Mouse (Mus musculus) intestine, postnatal 0 days (tissue): ENCODE results near the gene Ppm1l. TPM values are rescaled to one million over a fixed set of nuclear protein-coding genes. Genes with fewer than 3 reads are reported as not detected.

Experiments used
- ATAC-seq: fragments of 200-750 bp; cut with Nextera tagmentation; 2 replicates; pipeline ENCODE4 v1.8.0; 2017; ENCODE audit warnings: mild to moderate bottlenecking, moderate TSS enrichment, moderate library complexity
- H3K27ac ChIP-seq: fragments of 300-500 bp; sonication (generic); 2 replicates; pipeline ENCODE4 v1.5.1; 2014; ENCODE audit warnings: mild to moderate bottlenecking, low read depth, low read length, moderate library complexity
- H3K27me3 ChIP-seq: fragments of 300-500 bp; sonication (generic); replicated peaks from 2 replicates; pipeline ENCODE4 v1.6.1; 2014; ENCODE audit warnings: low read length, mixed read lengths; ENCODE audit not compliant: control insufficient read depth, insufficient read depth
- H3K36me3 ChIP-seq: fragments of 300-500 bp; sonication (generic); 2 replicates; pipeline ENCODE4 v1.6.1; 2014; ENCODE audit warnings: mild to moderate bottlenecking, moderate library complexity; ENCODE audit not compliant: control insufficient read depth, insufficient read depth
- H3K4me1 ChIP-seq: fragments of 300-500 bp; sonication (generic); replicated peaks from 2 replicates; pipeline ENCODE4 v1.6.1; 2014; ENCODE audit warnings: antibody characterized with exemption, low read length, mixed read lengths; ENCODE audit not compliant: control insufficient read depth, insufficient read depth
- H3K4me2 ChIP-seq: fragments of 300-500 bp; sonication (generic); replicated peaks from 2 replicates; pipeline ENCODE4 v1.6.1; 2014; ENCODE audit warnings: low read depth, mild to moderate bottlenecking, moderate library complexity
- H3K4me3 ChIP-seq: fragments of 300-500 bp; sonication (generic); 2 replicates; pipeline ENCODE4 v1.5.1; 2014; ENCODE audit warnings: low read depth, low read length
- H3K9ac ChIP-seq: fragments of 300-500 bp; sonication (generic); 2 replicates; pipeline ENCODE4 v1.6.1; 2014; ENCODE audit warnings: mild to moderate bottlenecking, low read depth, low read length
- H3K9me3 ChIP-seq: fragments of 300-500 bp; sonication (generic); 2 replicates; pipeline ENCODE4 v1.6.1; 2016; ENCODE audit warnings: mixed run types; ENCODE audit not compliant: control insufficient read depth
- CTCF ChIP-seq: sonication (generic); IDR thresholded peaks from 2 replicates; pipeline ENCODE4 v1.5.1; 2016; ENCODE audit warnings: low read depth, mild to moderate bottlenecking, control low read depth, antibody characterized with exemption, moderate library complexity
- WGBS: fragments of 180-500 bp; shearing (Covaris S2); extraction: QIAGEN DNeasy Blood & Tissue Kit; methylation state at CpG from one replicate; pipeline ENCODE4 v1.1.7; 2014; 5-methylcytosine and 5-hydroxymethylcytosine counted together
- polyA plus RNA-seq: library from polyadenylated mRNA; unstranded; fragments of >200 nt; fragmentation: Nextera tagmentation; extraction: Ambion mirVana; gene quantifications from 2 replicates; pipeline ENCODE4 v1.2.1, GENCODE M21; 2015

Gene Ppm1l
- polyA plus RNA-seq, 1 experiment from 2014 or later, result 3.0 TPM

DNA sequence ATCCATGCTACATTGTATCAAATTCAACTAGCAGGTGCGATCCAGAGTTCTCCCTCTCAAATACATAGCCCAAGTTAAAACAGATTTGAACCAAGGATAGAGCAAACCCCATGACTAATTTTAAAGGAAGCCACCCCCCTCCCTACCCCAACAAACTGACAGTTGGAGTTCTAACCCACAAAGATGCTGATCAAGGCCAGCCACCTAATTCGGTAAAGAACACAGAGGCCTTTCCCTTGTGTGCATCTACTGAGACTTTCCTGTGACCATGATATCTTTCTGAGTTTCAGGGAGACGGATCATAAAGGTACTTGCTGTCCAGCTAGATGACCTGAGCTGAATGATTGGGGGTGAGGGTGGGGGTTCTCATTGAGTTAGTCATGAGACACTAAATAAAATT lies 168.7 kb downstream of the Ppm1l start:
- Histone ChIP-seq H3K4me2 (no peak overlapping the region), H3K9me3 (no peaks in the 10 kb centered on the region), H3K9ac (no peak overlapping the region), H3K4me3 (no peak overlapping the region), H3K4me1 (no peaks in the 10 kb centered on the region), H3K27me3 (no peaks in the 10 kb centered on the region), H3K27ac (no peak overlapping the region), H3K36me3 (no peaks in the 10 kb centered on the region)
- ATAC-seq, result no peak
- TF ChIP-seq CTCF, result no peak
- 87% methylated on average over 3 of the region's 3 CpGs for WGBS

DNA sequence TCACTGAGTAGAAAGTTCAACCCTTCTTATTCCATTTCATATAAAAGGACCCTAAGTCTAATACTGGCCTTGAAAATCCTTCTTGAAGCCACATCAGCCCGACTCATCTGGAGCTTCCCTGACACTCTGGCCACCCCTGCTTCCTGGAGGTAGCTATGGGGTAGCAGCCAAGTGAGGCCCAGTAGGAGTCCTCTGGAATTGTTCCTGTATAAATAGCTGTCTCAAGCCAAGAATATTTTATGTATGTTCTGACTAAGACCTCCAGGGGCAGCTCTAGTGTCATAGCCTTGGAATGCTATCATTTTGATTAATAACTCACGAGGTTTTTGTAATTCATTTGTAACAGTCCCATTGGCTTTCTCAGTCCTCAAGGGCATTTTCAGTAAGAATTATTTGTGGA lies 169.1 kb downstream of the Ppm1l start:
- Histone ChIP-seq H3K36me3 (no peaks in the 10 kb centered on the region), H3K4me2 (no peak overlapping the region), H3K27ac (no peak overlapping the region), H3K27me3 (no peaks in the 10 kb centered on the region), H3K4me1 (no peaks in the 10 kb centered on the region), H3K4me3 (no peak overlapping the region), H3K9ac (no peak overlapping the region), H3K9me3 (no peaks in the 10 kb centered on the region)
- 59% methylated on average over 2 of the region's 2 CpGs for WGBS
- no peak for ATAC-seq
- 0 out of 2 replicates have a peak, but pooled peaks have one; percentile 20 for TF ChIP-seq CTCF

DNA sequence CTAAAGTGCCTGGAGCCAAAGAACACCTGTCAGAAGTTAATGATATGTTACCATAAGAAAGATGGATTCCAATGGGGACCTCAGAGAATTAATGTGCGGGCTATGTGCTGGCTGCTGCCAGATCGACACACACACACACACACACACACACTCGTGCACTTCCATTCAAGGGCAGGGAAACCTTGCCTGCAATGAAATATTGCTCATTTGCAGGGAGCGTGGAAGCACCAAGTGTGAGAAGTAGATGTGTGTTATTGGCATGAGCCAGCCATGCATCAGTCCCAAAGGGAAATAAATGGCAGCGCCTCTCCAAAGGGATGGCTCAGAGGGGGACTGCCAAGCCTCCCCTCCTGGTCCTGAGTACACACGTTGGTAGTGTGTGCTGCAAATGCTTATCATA lies 170.8 kb downstream of the Ppm1l start:
- Histone ChIP-seq H3K4me1 (no peaks in the 10 kb centered on the region), H3K4me2 (no peak overlapping the region), H3K4me3 (no peak overlapping the region), H3K36me3 (no peaks in the 10 kb centered on the region), H3K9me3 (no peaks in the 10 kb centered on the region), H3K27me3 (no peaks in the 10 kb centered on the region), H3K9ac (no peak overlapping the region), H3K27ac (no peak overlapping the region)
- ATAC-seq, result no peak
- TF ChIP-seq CTCF, result no peak
- WGBS, result 82% methylated on average over 6 of the region's 6 CpGs

DNA sequence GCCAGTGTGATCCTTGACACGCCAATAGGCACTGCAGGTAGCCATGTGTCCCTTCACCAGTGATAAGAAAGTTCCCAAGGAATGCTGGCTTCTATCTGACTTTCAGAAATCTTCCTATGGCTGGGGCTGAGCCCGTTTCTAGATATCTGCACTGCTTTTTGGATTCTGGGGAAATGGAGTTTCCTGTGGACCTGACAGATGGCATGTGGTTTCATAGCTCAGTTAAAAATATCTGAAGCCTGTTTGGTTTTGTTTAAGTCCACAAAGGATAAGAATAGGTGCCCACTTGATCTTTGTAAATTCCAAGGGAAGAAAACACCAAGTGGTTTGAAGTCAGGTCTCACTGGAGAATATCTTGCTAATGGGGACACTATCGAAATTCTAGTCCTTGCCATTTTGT lies 173.0 kb downstream of the Ppm1l start:
- WGBS, result 70% methylated on average over 3 of the region's 3 CpGs
- H3K27me3 ChIP-seq, result no peaks in the 10 kb centered on the region
- no peak for TF ChIP-seq CTCF

DNA sequence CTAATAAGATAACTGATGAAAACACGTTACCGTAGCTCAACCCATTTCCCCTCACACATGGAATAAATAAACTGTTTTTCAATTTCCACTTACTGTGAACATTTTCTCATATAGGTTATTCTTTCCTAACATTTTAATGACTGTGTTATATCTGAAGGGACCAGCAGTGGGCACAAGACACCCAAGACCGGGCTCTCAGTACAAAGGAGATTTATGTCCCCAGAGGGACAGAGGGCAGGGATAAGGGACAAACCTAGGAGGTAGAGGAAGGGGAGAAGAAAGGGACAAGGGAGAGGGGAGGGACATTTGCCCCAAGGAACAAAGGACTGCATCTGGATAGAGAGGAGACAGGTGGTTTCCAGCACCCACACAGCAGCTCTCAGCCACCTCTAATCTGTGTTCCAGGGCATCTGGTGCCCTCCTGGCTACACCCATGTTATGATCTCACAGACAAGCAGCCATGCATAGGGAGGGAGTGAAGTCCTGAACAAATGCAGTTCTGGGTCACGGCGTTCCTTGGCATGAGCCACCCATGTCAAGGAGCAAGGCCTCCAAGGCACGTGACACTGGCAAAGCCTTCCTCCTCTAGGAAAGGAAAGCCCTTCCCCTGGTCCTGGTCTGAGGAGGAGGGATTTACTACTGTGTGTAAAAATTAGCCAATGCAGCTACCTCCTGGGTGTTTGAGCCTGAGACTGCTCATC lies 174.5 kb downstream of the Ppm1l start:
- 76% methylated on average over 6 of the region's 6 CpGs for WGBS
- no peak for ATAC-seq
- Histone ChIP-seq H3K9me3 (no peaks in the 10 kb centered on the region), H3K27ac (no peak overlapping the region), H3K27me3 (no peaks in the 10 kb centered on the region), H3K9ac (no peak overlapping the region), H3K4me1 (no peaks in the 10 kb centered on the region), H3K36me3 (no peaks in the 10 kb centered on the region), H3K4me3 (no peak overlapping the region), H3K4me2 (no peak overlapping the region)
- peak; percentile 28; the same call in 1 of the 2 replicates for TF ChIP-seq CTCF

More for the DNA sequence above, 173.0 kb downstream of the Ppm1l start:
- Histone ChIP-seq H3K27ac (no peak overlapping the region), H3K4me1 (no peaks in the 10 kb centered on the region), H3K4me3 (no peak overlapping the region), H3K4me2 (no peak overlapping the region), H3K36me3 (no peaks in the 10 kb centered on the region), H3K9ac (no peak overlapping the region), H3K9me3 (no peaks in the 10 kb centered on the region)
- no peak for ATAC-seq

DNA sequence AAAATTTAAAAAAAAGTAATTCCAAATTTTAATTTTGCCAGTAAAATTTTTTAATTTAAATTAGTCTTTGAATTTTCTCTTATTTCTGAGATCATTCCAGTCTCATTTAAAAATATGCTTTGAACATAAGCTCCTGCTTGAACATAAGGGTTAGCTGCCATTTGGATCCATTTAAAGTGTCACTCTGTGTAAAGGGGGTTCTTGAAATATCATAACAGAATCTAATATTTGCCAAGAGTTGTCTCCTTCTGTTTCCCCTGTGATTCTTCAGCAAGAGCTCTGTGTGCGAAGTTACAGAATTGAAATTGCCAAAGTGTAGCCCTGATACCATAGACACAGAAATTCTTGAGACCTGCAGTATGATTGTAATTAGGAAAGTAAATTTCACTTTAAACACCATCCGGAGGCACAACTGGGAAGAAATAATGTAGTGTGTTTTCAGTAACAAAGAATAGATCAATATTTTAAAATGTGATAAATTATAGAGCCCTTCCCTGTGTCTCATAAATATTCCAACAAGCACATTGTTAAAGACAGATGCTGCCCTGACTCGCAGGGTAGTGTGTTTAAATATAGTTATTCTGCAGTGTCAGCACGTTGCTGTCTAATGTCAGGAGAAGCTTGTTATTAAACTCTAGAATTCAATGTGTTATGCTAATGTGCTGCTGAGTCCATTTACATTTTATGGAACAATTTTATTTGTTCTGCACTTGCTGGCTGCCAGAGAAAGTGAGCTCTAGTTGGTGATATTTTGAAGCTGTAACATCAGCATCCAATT lies 177.8 kb downstream of the Ppm1l start:
- WGBS, result 68% methylated on average over 4 of the region's 4 CpGs
- H3K4me1 ChIP-seq, result no peaks in the 10 kb centered on the region
- H3K9ac ChIP-seq, result no peak overlapping the region
- H3K9me3 ChIP-seq, result no peaks in the 10 kb centered on the region
- H3K4me2 ChIP-seq, result no peak overlapping the region
- no peak for ATAC-seq
- no peak for TF ChIP-seq CTCF
- no peak overlapping the region for H3K4me3 ChIP-seq
- H3K36me3 ChIP-seq, result no peaks in the 10 kb centered on the region
- no peaks in the 10 kb centered on the region for H3K27me3 ChIP-seq
- no peak overlapping the region for H3K27ac ChIP-seq
